Mouse (Mus musculus) heart, adult 18-20 months (tissue): ENCODE data around the gene Sos1. TPM values are rescaled to one million over a fixed set of nuclear protein-coding genes. Genes with fewer than 3 reads are reported as not detected.

Experiments used
- DNase-seq, 2 experiments: peaks; one replicate each; pipeline ENCODE4 v3.0.0; 2021 to 2022; ENCODE audit warnings: mixed read lengths in 1 of 2
- total RNA-seq, 2 experiments: library from RNA; stranded (reverse); gene quantifications; 2 replicates each; pipeline ENCODE4 v1.2.3; 2021

Gene Sos1
- total RNA-seq, 2 experiments from 2014 or later, result 10.2 to 10.8 TPM

GRCm38 (mm10) chr17:80426171-80426570, 54.1 kb downstream of the Sos1 start:
- DNase-seq, result no peak

GRCm38 (mm10) chr17:80420998-80421397, 59.3 kb downstream of the Sos1 start:
- no peak for DNase-seq

- DNase-seq, result no peak
Measured at GRCm38 (mm10) chr17:80418572-80419210, 61.6 kb downstream of the Sos1 start.

GRCm38 (mm10) chr17:80411182-80411581, 69.1 kb downstream of the Sos1 start:
- no peak for DNase-seq

- DNase-seq, result no peak
Measured at GRCm38 (mm10) chr17:80398243-80398642, 82.0 kb downstream of the Sos1 start.

- peak; percentile 60 to 62 for DNase-seq
Measured at GRCm38 (mm10) chr17:80391423-80392403, 88.5 kb downstream of the Sos1 start.

- no peak for DNase-seq
Measured at GRCm38 (mm10) chr17:80390024-80390423, 90.2 kb downstream of the Sos1 start.

- DNase-seq, result no peak
Measured at GRCm38 (mm10) chr17:80385671-80386070, 94.6 kb downstream of the Sos1 start.

- DNase-seq, result peak; percentile 51 to 55
Measured at GRCm38 (mm10) chr17:80378386-80378785, 101.9 kb downstream of the Sos1 start.

- no peak for DNase-seq
Measured at GRCm38 (mm10) chr17:80373726-80374096, 106.5 kb downstream of the Sos1 start.

GRCm38 (mm10) chr17:80372989-80373725, 107.1 kb downstream of the Sos1 start, which contains the start of gene Gm10190:
TSS of gene Gm10190 (minus strand) at chr17:80373541.
- DNase-seq, result peak; percentile 84 to 94

- DNase-seq, result no peak
Measured at GRCm38 (mm10) chr17:80368606-80369005, 111.6 kb downstream of the Sos1 start.

GRCm38 (mm10) chr17:80367276-80367675, 113.0 kb downstream of the Sos1 start:
- no peak for DNase-seq

GRCm38 (mm10) chr17:80360245-80360644, 120.0 kb downstream of the Sos1 start:
- no peak for DNase-seq

- no peak for DNase-seq
Measured at GRCm38 (mm10) chr17:80347234-80347633, 133.0 kb downstream of the Sos1 start.

GRCm38 (mm10) chr17:80346591-80347125, 133.6 kb downstream of the Sos1 start:
- no peak for DNase-seq

GRCm38 (mm10) chr17:80345277-80345676, 135.0 kb downstream of the Sos1 start:
- DNase-seq, result no peak

Other genes with a start within 250 kb of the Sos1 start
- gene Morn2, start 190.2 kb downstream of the Sos1 start, total RNA-seq, result 10 to 100 TPM; 11.7 to 14.0 TPM
- 1 to 10 TPM; 5.0 to 5.9 TPM for gene Dhx57, start 190.0 kb downstream of the Sos1 start, total RNA-seq
- under 1 TPM in 1 of 2 experiments, not detected in 1; 0.44 TPM for gene Arhgef33, start 173.0 kb downstream of the Sos1 start, total RNA-seq
- gene Gm10190, start 106.9 kb downstream of the Sos1 start, total RNA-seq, result not detected
- gene Cdkl4, start 97.4 kb upstream of the Sos1 start, total RNA-seq, result under 1 TPM in 1 of 2 experiments, not detected in 1; 0.28 TPM
- gene Map4k3, start 248.0 kb upstream of the Sos1 start, total RNA-seq, result 10 to 100 TPM; 22.1 to 24.5 TPM